Mouse (Mus musculus): ENCODE measurements around the gene Cacnb4.

DNA sequence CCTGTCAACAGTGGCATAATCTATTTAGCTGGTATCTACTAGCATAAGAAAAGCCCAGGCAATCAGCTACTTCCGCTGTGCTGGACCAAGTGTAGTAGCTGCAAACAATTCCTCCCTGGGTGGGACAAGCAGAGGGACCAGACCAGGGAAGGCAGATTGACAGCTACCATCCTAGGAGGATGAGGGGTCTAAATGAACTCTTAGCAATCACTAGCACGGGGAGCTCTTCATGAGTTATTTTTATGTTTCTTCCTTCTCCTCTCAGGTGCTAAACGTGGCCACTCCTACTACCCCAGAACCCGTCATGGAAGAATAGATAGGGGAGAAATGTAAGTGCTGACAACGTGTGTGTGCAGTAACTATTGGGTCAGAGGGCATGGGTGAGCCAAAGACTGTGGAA, 105.8 kb downstream of the Cacnb4 start:
- TF ChIP-seq GATA1 (IDR thresholded peaks at IDR 0.05; ENCODE audit: borderline replicate concordance, low read length) (no peak), FLI1 (IDR thresholded peaks at IDR 0.05; ENCODE audit: low read length) (no peak)

All from megakaryocyte, embryonic 14.5 days (primary cell).